Mouse (Mus musculus): ENCODE measurements around the gene Mgmt. TPM values are rescaled to one million over a fixed set of nuclear protein-coding genes. Genes with fewer than 3 reads are reported as not detected.

The Mgmt gene
- polyA plus RNA-seq, 1 experiment from 2014 or later, result 3.0 TPM

GRCm38 (mm10) chr7:136945697-136946096 lies 51.3 kb downstream of the Mgmt start:
- no peak overlapping the region for H3K4me3 ChIP-seq (ENCODE audit: low read depth, low read length)
- no peak for ATAC-seq (ENCODE audit: low FRiP score)
- no peak overlapping the region for H3K4me2 ChIP-seq
- 79% methylated on average over 10 of the region's 10 CpGs for WGBS
- no peak overlapping the region for H3K9ac ChIP-seq (ENCODE audit: low read length)
- H3K27ac ChIP-seq (ENCODE audit: low read depth, low read length), result no peak overlapping the region
- no peaks in the 10 kb centered on the region for H3K36me3 ChIP-seq (ENCODE audit: control insufficient read depth, insufficient read depth, low read length)
- no peaks in the 10 kb centered on the region for H3K9me3 ChIP-seq (ENCODE audit: control insufficient read depth, low read length)
- DNase-seq (ENCODE audit: low spot score, missing footprints), result peak; percentile 60
- H3K4me1 ChIP-seq (ENCODE audit: control insufficient read depth, insufficient read depth, low read length), result peaks cover 5% of the 10 kb centered on the region
- H3K27me3 ChIP-seq (ENCODE audit: control insufficient read depth, insufficient read depth, low read length), result no peaks in the 10 kb centered on the region

GRCm38 (mm10) chr7:136946131-136946530 lies 51.7 kb downstream of the Mgmt start:
- no peaks in the 10 kb centered on the region for H3K27me3 ChIP-seq (ENCODE audit: control insufficient read depth, insufficient read depth, low read length)
- H3K4me1 ChIP-seq (ENCODE audit: control insufficient read depth, insufficient read depth, low read length), result peaks cover 5% of the 10 kb centered on the region
- no peak overlapping the region for H3K27ac ChIP-seq (ENCODE audit: low read depth, low read length)
- DNase-seq (ENCODE audit: low spot score, missing footprints) (peak; percentile 28), ATAC-seq (ENCODE audit: low FRiP score) (no peak)
- H3K4me2 ChIP-seq, result no peak overlapping the region
- H3K4me3 ChIP-seq (ENCODE audit: low read depth, low read length), result no peak overlapping the region
- H3K9me3 ChIP-seq (ENCODE audit: control insufficient read depth, low read length), result no peaks in the 10 kb centered on the region
- 87% methylated on average over 9 of the region's 9 CpGs for WGBS
- H3K9ac ChIP-seq (ENCODE audit: low read length), result no peak overlapping the region
- H3K36me3 ChIP-seq (ENCODE audit: control insufficient read depth, insufficient read depth, low read length), result no peaks in the 10 kb centered on the region

- Histone ChIP-seq H3K4me2 (no peak overlapping the region), H3K36me3 (ENCODE audit: control insufficient read depth, insufficient read depth, low read length) (no peaks in the 10 kb centered on the region), H3K9me3 (ENCODE audit: control insufficient read depth, low read length) (no peaks in the 10 kb centered on the region), H3K27ac (ENCODE audit: low read depth, low read length) (no peak overlapping the region), H3K4me3 (ENCODE audit: low read depth, low read length) (no peak overlapping the region), H3K9ac (ENCODE audit: low read length) (no peak overlapping the region), H3K4me1 (ENCODE audit: control insufficient read depth, insufficient read depth, low read length) (peaks cover 7% of the 10 kb centered on the region), H3K27me3 (ENCODE audit: control insufficient read depth, insufficient read depth, low read length) (no peaks in the 10 kb centered on the region)
- 40% methylated on average over 6 of the region's 6 CpGs for WGBS
- ATAC-seq (ENCODE audit: low FRiP score) (no peak), DNase-seq (ENCODE audit: low spot score, missing footprints) (peak; percentile 75)
Observed at GRCm38 (mm10) chr7:136948275-136948810, 53.9 kb downstream of the Mgmt start.

- H3K4me3 ChIP-seq (ENCODE audit: low read depth, low read length), result no peak overlapping the region
- whole genome bisulfite sequencing, result 68% methylated on average over 7 of the region's 7 CpGs
- ATAC-seq (ENCODE audit: low FRiP score) (no peak), DNase-seq (ENCODE audit: low spot score, missing footprints) (no peak)
- no peak overlapping the region for H3K27ac ChIP-seq (ENCODE audit: low read depth, low read length)
- no peak overlapping the region for H3K9ac ChIP-seq (ENCODE audit: low read length)
- no peaks in the 10 kb centered on the region for H3K27me3 ChIP-seq (ENCODE audit: control insufficient read depth, insufficient read depth, low read length)
- H3K36me3 ChIP-seq (ENCODE audit: control insufficient read depth, insufficient read depth, low read length), result no peaks in the 10 kb centered on the region
- peaks cover 13% of the 10 kb centered on the region for H3K4me1 ChIP-seq (ENCODE audit: control insufficient read depth, insufficient read depth, low read length)
- no peaks in the 10 kb centered on the region for H3K9me3 ChIP-seq (ENCODE audit: control insufficient read depth, low read length)
- H3K4me2 ChIP-seq, result no peak overlapping the region
Observed at GRCm38 (mm10) chr7:136952608-136953007, 58.2 kb downstream of the Mgmt start.

GRCm38 (mm10) chr7:136953251-136953650 lies 58.8 kb downstream of the Mgmt start:
- H3K27ac ChIP-seq (ENCODE audit: low read depth, low read length), result no peak overlapping the region
- no peaks in the 10 kb centered on the region for H3K27me3 ChIP-seq (ENCODE audit: control insufficient read depth, insufficient read depth, low read length)
- no peaks in the 10 kb centered on the region for H3K36me3 ChIP-seq (ENCODE audit: control insufficient read depth, insufficient read depth, low read length)
- H3K4me2 ChIP-seq, result no peak overlapping the region
- ATAC-seq (ENCODE audit: low FRiP score) (peak; percentile 35; the same call in 1 of the 2 replicates), DNase-seq (ENCODE audit: low spot score, missing footprints) (no peak)
- peaks cover 9% of the 10 kb centered on the region for H3K4me1 ChIP-seq (ENCODE audit: control insufficient read depth, insufficient read depth, low read length)
- 36% methylated on average over 3 of the region's 3 CpGs for WGBS
- 0 out of 2 replicates have a peak overlapping the region, but pooled peaks have one; percentile 20 for H3K9ac ChIP-seq (ENCODE audit: low read length)
- no peak overlapping the region for H3K4me3 ChIP-seq (ENCODE audit: low read depth, low read length)
- no peaks in the 10 kb centered on the region for H3K9me3 ChIP-seq (ENCODE audit: control insufficient read depth, low read length)

- H3K27me3 ChIP-seq (ENCODE audit: control insufficient read depth, insufficient read depth, low read length), result no peaks in the 10 kb centered on the region
- H3K4me2 ChIP-seq, result no peak overlapping the region
- H3K9me3 ChIP-seq (ENCODE audit: control insufficient read depth, low read length), result no peaks in the 10 kb centered on the region
- no peaks in the 10 kb centered on the region for H3K4me1 ChIP-seq (ENCODE audit: control insufficient read depth, insufficient read depth, low read length)
- H3K4me3 ChIP-seq (ENCODE audit: low read depth, low read length), result no peak overlapping the region
- no peaks in the 10 kb centered on the region for H3K36me3 ChIP-seq (ENCODE audit: control insufficient read depth, insufficient read depth, low read length)
- DNase-seq (ENCODE audit: low spot score, missing footprints), result no peak
- ATAC-seq (ENCODE audit: low FRiP score), result no peak
- 96% methylated on average over 7 of the region's 7 CpGs for WGBS
- H3K27ac ChIP-seq (ENCODE audit: low read depth, low read length), result no peak overlapping the region
- H3K9ac ChIP-seq (ENCODE audit: low read length), result no peak overlapping the region
Observed at GRCm38 (mm10) chr7:136972361-136972760, 77.9 kb downstream of the Mgmt start.

GRCm38 (mm10) chr7:136975001-136975400 lies 80.6 kb downstream of the Mgmt start:
- DNase-seq (ENCODE audit: low spot score, missing footprints) (no peak), ATAC-seq (ENCODE audit: low FRiP score) (no peak)
- no peak overlapping the region for H3K27ac ChIP-seq (ENCODE audit: low read depth, low read length)
- no peaks in the 10 kb centered on the region for H3K9me3 ChIP-seq (ENCODE audit: control insufficient read depth, low read length)
- H3K4me2 ChIP-seq, result no peak overlapping the region
- 94% methylated on average over 5 of the region's 5 CpGs for WGBS
- H3K4me1 ChIP-seq (ENCODE audit: control insufficient read depth, insufficient read depth, low read length), result no peaks in the 10 kb centered on the region
- H3K27me3 ChIP-seq (ENCODE audit: control insufficient read depth, insufficient read depth, low read length), result no peaks in the 10 kb centered on the region
- H3K9ac ChIP-seq (ENCODE audit: low read length), result no peak overlapping the region
- no peak overlapping the region for H3K4me3 ChIP-seq (ENCODE audit: low read depth, low read length)
- H3K36me3 ChIP-seq (ENCODE audit: control insufficient read depth, insufficient read depth, low read length), result no peaks in the 10 kb centered on the region

GRCm38 (mm10) chr7:136997456-136997855 lies 103.0 kb downstream of the Mgmt start:
- no peak overlapping the region for H3K4me2 ChIP-seq
- no peaks in the 10 kb centered on the region for H3K27me3 ChIP-seq (ENCODE audit: control insufficient read depth, insufficient read depth, low read length)
- H3K4me1 ChIP-seq (ENCODE audit: control insufficient read depth, insufficient read depth, low read length), result no peaks in the 10 kb centered on the region; the same call in 1 of the 2 replicates
- H3K4me3 ChIP-seq (ENCODE audit: low read depth, low read length), result no peak overlapping the region
- no peak for ATAC-seq (ENCODE audit: low FRiP score)
- no peaks in the 10 kb centered on the region for H3K36me3 ChIP-seq (ENCODE audit: control insufficient read depth, insufficient read depth, low read length)
- H3K9me3 ChIP-seq (ENCODE audit: control insufficient read depth, low read length), result no peaks in the 10 kb centered on the region
- 87% methylated on average over 15 of the region's 15 CpGs for WGBS
- no peak overlapping the region for H3K27ac ChIP-seq (ENCODE audit: low read depth, low read length)
- H3K9ac ChIP-seq (ENCODE audit: low read length), result no peak overlapping the region
- no peak for DNase-seq (ENCODE audit: low spot score, missing footprints)

GRCm38 (mm10) chr7:137000703-137001102 lies 106.3 kb downstream of the Mgmt start:
- H3K9ac ChIP-seq (ENCODE audit: low read length), result no peak overlapping the region
- H3K27ac ChIP-seq (ENCODE audit: low read depth, low read length), result no peak overlapping the region
- no peaks in the 10 kb centered on the region for H3K9me3 ChIP-seq (ENCODE audit: control insufficient read depth, low read length)
- H3K4me3 ChIP-seq (ENCODE audit: low read depth, low read length), result no peak overlapping the region
- 57% methylated on average over 11 of the region's 11 CpGs for WGBS
- H3K4me1 ChIP-seq (ENCODE audit: control insufficient read depth, insufficient read depth, low read length), result no peaks in the 10 kb centered on the region; the same call in 1 of the 2 replicates
- peak; percentile 46; the same call in 1 of the 2 replicates for ATAC-seq (ENCODE audit: low FRiP score)
- no peaks in the 10 kb centered on the region for H3K27me3 ChIP-seq (ENCODE audit: control insufficient read depth, insufficient read depth, low read length)
- H3K36me3 ChIP-seq (ENCODE audit: control insufficient read depth, insufficient read depth, low read length), result no peaks in the 10 kb centered on the region
- H3K4me2 ChIP-seq, result no peak overlapping the region
- DNase-seq (ENCODE audit: low spot score, missing footprints), result peak; percentile 86

Measured in midbrain, embryonic 11.5 days (tissue).